Mouse (Mus musculus): ENCODE results near the gene Gtf2a1. TPM values are rescaled to one million over a fixed set of nuclear protein-coding genes. Genes with fewer than 3 reads are reported as not detected.

Gtf2a1 gene
- 25.0 and 30.3 TPM in 2 replicates for polyA plus RNA-seq (2015; fragmentation: Nextera tagmentation; extraction: Ambion mirVana)

- Histone ChIP-seq H3K27me3 (replicated peaks; ENCODE audit: insufficient read depth, low read length) (no peaks in the 10 kb centered on the region), H3K9ac (replicated peaks; ENCODE audit: low read depth) (peak within 1 kb of the TSS; percentile 96), H3K36me3 (ENCODE audit: insufficient read depth, low read length) (no peaks in the 10 kb centered on the region), H3K27ac (ENCODE audit: low read length) (peak within 1 kb of the TSS; percentile 100), H3K9me3 (ENCODE audit: low read length) (no peaks in the 10 kb centered on the region), H3K4me1 (ENCODE audit: insufficient read depth, low read depth, low read length) (peaks cover 13% of the 10 kb centered on the region; the same call in 1 of the 2 replicates), H3K4me2 (replicated peaks; ENCODE audit: low read depth, low read length) (peak within 1 kb of the TSS; percentile 65), H3K4me3 (ENCODE audit: low read depth, low read length) (peak within 1 kb of the TSS; percentile 85)
- 0 out of 2 replicates have a peak, but pooled peaks have one; percentile 10 for TF ChIP-seq CTCF (IDR thresholded peaks at IDR 0.05)
- TF ChIP-seq EP300 (IDR thresholded peaks at IDR 0.05): no peak
- WGBS: under 1% methylated on average over 57 of the region's 99 CpGs
- ATAC-seq (peak; percentile 86), DNase-seq (ENCODE audit: low spot score) (peak; percentile 97)
Measured at GRCm38 (mm10) chr12:91589847-91590690, at the start of gene Gtf2a1. Gtf2a1 (minus strand) TSS chr12:91590487.

GRCm38 (mm10) chr12:91638351-91638750 lies 48.1 kb upstream of the Gtf2a1 start:
- H3K4me1 ChIP-seq (ENCODE audit: insufficient read depth, low read depth, low read length): peaks cover 4% of the 10 kb centered on the region; the same call in 1 of the 2 replicates
- WGBS: 74% methylated on average over 3 of the region's 3 CpGs
- H3K4me3 ChIP-seq (ENCODE audit: low read depth, low read length): no peak overlapping the region
- no peak overlapping the region for H3K9ac ChIP-seq (replicated peaks; ENCODE audit: low read depth)
- H3K36me3 ChIP-seq (ENCODE audit: insufficient read depth, low read length): no peaks in the 10 kb centered on the region
- no peaks in the 10 kb centered on the region for H3K27me3 ChIP-seq (replicated peaks; ENCODE audit: insufficient read depth, low read length)
- DNase-seq (ENCODE audit: low spot score) (peak; percentile 69), ATAC-seq (peak; percentile 46; the same call in 1 of the 2 replicates)
- no peaks in the 10 kb centered on the region for H3K9me3 ChIP-seq (ENCODE audit: low read length)
- H3K27ac ChIP-seq (ENCODE audit: low read length): no peak overlapping the region
- H3K4me2 ChIP-seq (replicated peaks; ENCODE audit: low read depth, low read length): no peak overlapping the region
- TF ChIP-seq CTCF (IDR thresholded peaks at IDR 0.05) (no peak), EP300 (IDR thresholded peaks at IDR 0.05) (no peak)

DNA sequence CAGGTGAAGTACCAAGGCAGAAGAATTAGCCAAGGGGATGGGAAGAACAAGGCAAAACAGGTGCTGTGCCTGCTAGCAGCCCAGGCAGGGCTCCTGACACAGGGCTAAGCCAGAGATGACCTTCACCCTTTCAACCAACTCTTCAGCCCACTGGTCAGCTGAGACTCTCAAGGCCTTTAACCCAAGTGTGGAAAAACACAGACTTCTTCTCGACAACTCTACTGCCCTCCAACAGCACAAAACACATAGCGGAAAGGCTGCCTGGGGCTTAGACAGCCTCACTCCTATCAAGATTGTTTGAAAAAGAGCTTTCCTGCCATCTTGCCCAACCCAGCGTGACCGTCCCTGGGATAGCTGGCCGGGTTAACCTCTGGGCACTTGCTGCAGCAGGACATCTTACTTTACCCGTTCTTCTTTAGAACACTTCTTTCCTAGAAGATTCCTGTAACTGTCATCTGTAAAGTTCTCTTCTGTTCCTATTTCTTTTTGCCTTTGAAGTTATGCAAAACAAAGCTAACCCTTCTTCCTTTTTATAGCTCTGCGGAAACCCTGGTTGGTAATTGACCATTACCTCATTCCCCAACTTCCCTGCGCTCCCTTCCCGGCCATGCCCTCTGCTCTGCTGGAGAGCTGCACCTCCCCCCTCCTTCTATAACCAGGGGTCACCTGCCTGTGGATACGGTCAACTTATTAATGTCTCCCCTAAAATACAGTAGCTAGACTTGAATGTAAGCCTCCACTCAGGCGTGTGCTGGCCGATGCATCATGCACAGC lies 47.0 kb upstream of the Gtf2a1 start:
- Histone ChIP-seq H3K9ac (replicated peaks; ENCODE audit: low read depth) (no peak overlapping the region), H3K4me3 (ENCODE audit: low read depth, low read length) (no peak overlapping the region), H3K36me3 (ENCODE audit: insufficient read depth, low read length) (no peaks in the 10 kb centered on the region), H3K4me2 (replicated peaks; ENCODE audit: low read depth, low read length) (no peak overlapping the region), H3K9me3 (ENCODE audit: low read length) (no peaks in the 10 kb centered on the region), H3K27me3 (replicated peaks; ENCODE audit: insufficient read depth, low read length) (no peaks in the 10 kb centered on the region), H3K27ac (ENCODE audit: low read length) (no peak overlapping the region), H3K4me1 (ENCODE audit: insufficient read depth, low read depth, low read length) (peaks cover 4% of the 10 kb centered on the region; the same call in 1 of the 2 replicates)
- TF ChIP-seq EP300 (IDR thresholded peaks at IDR 0.05) (no peak), CTCF (IDR thresholded peaks at IDR 0.05) (no peak)
- DNase-seq (ENCODE audit: low spot score) (no peak), ATAC-seq (no peak)
- WGBS: 76% methylated on average over 12 of the region's 12 CpGs

- Histone ChIP-seq H3K9ac (replicated peaks; ENCODE audit: low read depth) (no peak overlapping the region), H3K9me3 (ENCODE audit: low read length) (no peaks in the 10 kb centered on the region), H3K4me1 (ENCODE audit: insufficient read depth, low read depth, low read length) (no peaks in the 10 kb centered on the region), H3K27me3 (replicated peaks; ENCODE audit: insufficient read depth, low read length) (no peaks in the 10 kb centered on the region), H3K4me2 (replicated peaks; ENCODE audit: low read depth, low read length) (no peak overlapping the region), H3K4me3 (ENCODE audit: low read depth, low read length) (no peak overlapping the region), H3K36me3 (ENCODE audit: insufficient read depth, low read length) (no peaks in the 10 kb centered on the region), H3K27ac (ENCODE audit: low read length) (no peak overlapping the region)
- no peak for TF ChIP-seq EP300 (IDR thresholded peaks at IDR 0.05)
- no peak for TF ChIP-seq CTCF (IDR thresholded peaks at IDR 0.05)
- ATAC-seq (no peak), DNase-seq (ENCODE audit: low spot score) (no peak)
- 69% methylated on average over 5 of the region's 5 CpGs for WGBS
Measured at GRCm38 (mm10) chr12:91626482-91626881, 36.2 kb upstream of the Gtf2a1 start.

DNA sequence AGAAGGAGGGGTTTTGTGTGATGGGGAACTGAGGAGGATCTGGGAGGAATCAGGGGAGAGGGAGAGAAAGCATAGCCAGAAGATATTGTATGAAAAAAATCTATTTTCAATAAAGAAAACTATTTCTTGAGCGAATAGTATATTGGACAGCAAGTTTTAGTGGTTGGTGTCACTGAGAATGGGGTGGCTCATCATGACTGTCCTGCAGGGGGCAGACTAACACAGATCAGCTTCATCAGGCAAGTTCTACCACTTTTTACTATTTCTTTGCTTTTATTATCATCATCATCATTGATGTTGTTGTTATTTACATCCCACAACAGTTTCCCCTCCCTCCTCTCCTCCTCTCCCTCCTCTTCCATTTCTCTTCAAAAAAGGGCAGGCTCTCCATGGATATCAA lies 34.7 kb upstream of the Gtf2a1 start:
- TF ChIP-seq EP300 (IDR thresholded peaks at IDR 0.05): no peak
- TF ChIP-seq CTCF (IDR thresholded peaks at IDR 0.05): peak; percentile 70
- Histone ChIP-seq H3K9ac (replicated peaks; ENCODE audit: low read depth) (no peak overlapping the region), H3K4me1 (ENCODE audit: insufficient read depth, low read depth, low read length) (no peaks in the 10 kb centered on the region), H3K4me3 (ENCODE audit: low read depth, low read length) (no peak overlapping the region), H3K9me3 (ENCODE audit: low read length) (no peaks in the 10 kb centered on the region), H3K27me3 (replicated peaks; ENCODE audit: insufficient read depth, low read length) (no peaks in the 10 kb centered on the region), H3K36me3 (ENCODE audit: insufficient read depth, low read length) (no peaks in the 10 kb centered on the region), H3K4me2 (replicated peaks; ENCODE audit: low read depth, low read length) (no peak overlapping the region), H3K27ac (ENCODE audit: low read length) (no peak overlapping the region)
- ATAC-seq (no peak), DNase-seq (ENCODE audit: low spot score) (peak; percentile 46)
- WGBS: 80% methylated on average over 1 of the region's 1 CpGs

- H3K36me3 ChIP-seq (ENCODE audit: insufficient read depth, low read length): no peaks in the 10 kb centered on the region
- H3K9ac ChIP-seq (replicated peaks; ENCODE audit: low read depth): no peak overlapping the region
- DNase-seq (ENCODE audit: low spot score) (no peak), ATAC-seq (no peak)
- H3K9me3 ChIP-seq (ENCODE audit: low read length): no peaks in the 10 kb centered on the region
- H3K4me1 ChIP-seq (ENCODE audit: insufficient read depth, low read depth, low read length): no peaks in the 10 kb centered on the region
- H3K27me3 ChIP-seq (replicated peaks; ENCODE audit: insufficient read depth, low read length): no peaks in the 10 kb centered on the region
- H3K27ac ChIP-seq (ENCODE audit: low read length): no peak overlapping the region
- H3K4me2 ChIP-seq (replicated peaks; ENCODE audit: low read depth, low read length): no peak overlapping the region
- H3K4me3 ChIP-seq (ENCODE audit: low read depth, low read length): no peak overlapping the region
- WGBS: 78% methylated on average over 5 of the region's 5 CpGs
- TF ChIP-seq EP300 (IDR thresholded peaks at IDR 0.05): no peak
- no peak for TF ChIP-seq CTCF (IDR thresholded peaks at IDR 0.05)
Measured at GRCm38 (mm10) chr12:91609425-91609824, 19.1 kb upstream of the Gtf2a1 start.
